Mouse (Mus musculus): ENCODE measurements around the gene Pcdh9.

DNA sequence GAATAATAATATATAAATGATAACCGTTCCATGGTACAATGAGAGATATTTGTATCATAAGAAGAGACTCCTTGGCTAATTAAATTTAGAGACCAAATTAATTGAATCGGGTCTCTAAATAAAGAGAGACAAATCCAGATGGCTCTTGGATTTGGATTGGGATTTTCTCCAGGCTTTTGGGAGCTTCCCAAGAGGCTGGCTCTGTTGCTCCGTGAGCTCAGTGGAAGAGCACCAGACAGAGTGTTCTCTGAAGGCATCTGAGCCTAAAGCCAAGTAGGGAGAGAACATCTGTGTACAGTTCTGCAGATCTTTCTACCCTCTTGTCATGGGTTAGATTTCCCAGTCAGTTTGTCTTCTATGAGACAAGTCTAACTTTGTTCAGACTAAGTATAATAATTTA is 95.9 kb downstream of the Pcdh9 start:
- TF ChIP-seq POLR2A (IDR thresholded peaks at IDR 0.05; ENCODE audit: borderline replicate concordance, extremely low read depth, insufficient read depth, insufficient read length, poor library complexity, severe bottlenecking) (no peak), CTCF (IDR thresholded peaks at IDR 0.05; ENCODE audit: borderline replicate concordance, extremely low read depth, insufficient read depth, insufficient read length) (no peak)

All from brain, embryonic 14.5 days (tissue).